In genomic region chr5:127611881-127612280, GRCm38 (mm10) we compare ENCODE assay signal across 15 mouse cellular contexts. TPM values are rescaled to one million over a fixed set of nuclear protein-coding genes. Genes with fewer than 3 reads are reported as not detected.
DNase-seq lines count a peak whose midpoint lies in the region; ATAC-seq and TF ChIP-seq lines count a peak whose summit lies in the region.
"Had no signal": no experiment of that assay in that cellular context is flagged by ENCODE, and none has a peak within 500 bp of the region (broad histone marks: within the 10 kb centered on the region; RNA-seq: fewer than 3 reads in every experiment).

No protein-coding gene starts in this region.

- WGBS in heart, adult 2 months = 57% methylated on average over 1 of the region's 1 CpGs
- WGBS in limb, embryonic 15.5 days = 89% methylated on average over 1 of the region's 1 CpGs
- 97% methylated on average over 1 of the region's 1 CpGs for WGBS in limb, embryonic 10.5 days
- WGBS in hindbrain, embryonic 14.5 days = 94% methylated on average over 1 of the region's 1 CpGs

- no peak for ATAC-seq in limb, embryonic 15.5 days (ENCODE audit: insufficient number of reproducible peaks, low FRiP score, low TSS enrichment, low read depth)
- no peak for ATAC-seq in hindbrain, embryonic 14.5 days (ENCODE audit: low FRiP score)
- ATAC-seq: CD4-positive, CD25-positive, alpha-beta regulatory T cell, adult 4 months; intestine, postnatal 0 days had no signal

- peak overlapping the region; percentile 69 for H3K27ac ChIP-seq in heart, adult 2 months
- 0 out of 2 replicates have a peak overlapping the region, but pooled peaks have one; percentile 13 for H3K27ac ChIP-seq in limb, embryonic 15.5 days
- no peak overlapping the region for H3K27ac ChIP-seq in limb, embryonic 10.5 days
- H3K27ac ChIP-seq in hindbrain, embryonic 14.5 days = no peak overlapping the region

- no peak for DNase-seq in heart, adult 2 months
- DNase-seq in heart, adult 18-20 months = no peak
- DNase-seq in limb, embryonic 10.5 days (ENCODE audit: low spot score) = no peak
- peak; percentile 11 for DNase-seq in CD4-positive helper T cell, adult 2 months (ENCODE audit: low read depth, low spot score)
- no peak for DNase-seq in hindbrain, embryonic 14.5 days (ENCODE audit: low spot score)
- no peak for DNase-seq in retina, embryonic 14.5 days (ENCODE audit: low spot score)
- DNase-seq: cerebellum, postnatal 10 days; kidney, postnatal 36 days; lung, adult 18-20 months; thymus, adult 18-20 months had no signal

- no peak for TF ChIP-seq CTCF in heart, adult 2 months (IDR thresholded peaks at IDR 0.05)

- no peak overlapping the region for H3K4me3 ChIP-seq in heart, adult 2 months
- H3K4me3 ChIP-seq in limb, embryonic 15.5 days = no peak overlapping the region
- H3K4me3 ChIP-seq in limb, embryonic 10.5 days = no peak overlapping the region
- H3K4me3 ChIP-seq in myocyte = no peak overlapping the region
- no peak overlapping the region for H3K4me3 ChIP-seq in hindbrain, embryonic 14.5 days (replicated peaks; ENCODE audit: low read length)

- peaks cover 42% of the 10 kb centered on the region for H3K4me1 ChIP-seq in heart, adult 2 months (ENCODE audit: control insufficient read depth, insufficient read depth, low read length)
- H3K4me1 ChIP-seq in limb, embryonic 15.5 days = peaks cover 21% of the 10 kb centered on the region
- H3K4me1 ChIP-seq in limb, embryonic 10.5 days = peaks cover 20% of the 10 kb centered on the region
- peaks cover 25% of the 10 kb centered on the region for H3K4me1 ChIP-seq in hindbrain, embryonic 14.5 days (replicated peaks; ENCODE audit: control insufficient read depth, insufficient read depth, low read length)

- no peak for TF ChIP-seq POLR2A in heart, adult 2 months (IDR thresholded peaks at IDR 0.05; ENCODE audit: insufficient read depth, low read depth, low read length)
- no peak for TF ChIP-seq POLR2A in myocyte (IDR thresholded peaks at IDR 0.05; ENCODE audit: insufficient read length, low read depth)

- peaks cover 14% of the 10 kb centered on the region for H3K79me2 ChIP-seq in heart, adult 2 months (replicated peaks; ENCODE audit: control insufficient read depth, insufficient read depth, low read length)
- peaks cover 95% of the 10 kb centered on the region for H3K79me2 ChIP-seq in myocyte (ENCODE audit: control insufficient read depth, insufficient read depth)

- H3K27me3 ChIP-seq in heart, adult 2 months (ENCODE audit: control insufficient read depth, insufficient read depth, low read length) = no peaks in the 10 kb centered on the region
- H3K27me3 ChIP-seq in limb, embryonic 15.5 days = no peaks in the 10 kb centered on the region
- no peaks in the 10 kb centered on the region for H3K27me3 ChIP-seq in limb, embryonic 10.5 days (ENCODE audit: low read depth, poor library complexity, severe bottlenecking)
- no peaks in the 10 kb centered on the region for H3K27me3 ChIP-seq in myocyte (ENCODE audit: control insufficient read depth, insufficient read depth, insufficient read length)
- H3K27me3 ChIP-seq in hindbrain, embryonic 14.5 days (ENCODE audit: control insufficient read depth, insufficient read depth, low read length) = no peaks in the 10 kb centered on the region

- no peaks in the 10 kb centered on the region for H3K9me3 ChIP-seq in limb, embryonic 15.5 days
- no peaks in the 10 kb centered on the region for H3K9me3 ChIP-seq in limb, embryonic 10.5 days (replicated peaks)
- H3K9me3 ChIP-seq in hindbrain, embryonic 14.5 days (ENCODE audit: control insufficient read depth, low read length) = no peaks in the 10 kb centered on the region

- H3ac ChIP-seq in myocyte (ENCODE audit: control insufficient read depth, insufficient read length) = no peak overlapping the region

- H3K9ac ChIP-seq in heart, adult 2 months (ENCODE audit: low read depth, low read length) = peak overlapping the region; percentile 43; the same call in 1 of the 2 replicates
- no peak overlapping the region for H3K9ac ChIP-seq in limb, embryonic 15.5 days
- no peak overlapping the region for H3K9ac ChIP-seq in hindbrain, embryonic 14.5 days

- no peak for TF ChIP-seq EP300 in heart, adult 2 months (IDR thresholded peaks at IDR 0.05; ENCODE audit: insufficient read depth, low read depth, low read length)

- intact Hi-C loops in heart, adult 2 months (cut with DNase I) = no loop called here

- peaks cover 28% of the 10 kb centered on the region for H3K36me3 ChIP-seq in heart, adult 2 months (ENCODE audit: control insufficient read depth, insufficient read depth, low read length)
- H3K36me3 ChIP-seq in limb, embryonic 15.5 days = peaks cover 20% of the 10 kb centered on the region
- peaks cover 24% of the 10 kb centered on the region for H3K36me3 ChIP-seq in limb, embryonic 10.5 days
- H3K36me3 ChIP-seq in myocyte (ENCODE audit: control insufficient read depth, insufficient read depth) = no peaks in the 10 kb centered on the region
- H3K36me3 ChIP-seq in hindbrain, embryonic 14.5 days (replicated peaks; ENCODE audit: control insufficient read depth, insufficient read depth) = peaks cover 20% of the 10 kb centered on the region

- H3K4me2 ChIP-seq in limb, embryonic 15.5 days = no peak overlapping the region
- peak overlapping the region; percentile 61 for H3K4me2 ChIP-seq in myocyte (ENCODE audit: low read depth)
- no peak overlapping the region for H3K4me2 ChIP-seq in hindbrain, embryonic 14.5 days (replicated peaks)

TF ChIP-seq in myocyte, 11 proteins besides CTCF, POLR2A, EP300 and RAD21:
- TF ChIP-seq REST (IDR thresholded peaks at IDR 0.05; ENCODE audit: insufficient read depth, insufficient read length) (no peak), TCF12 (IDR thresholded peaks at IDR 0.05; ENCODE audit: insufficient read depth, poor library complexity, severe bottlenecking) (no peak), MYOG (IDR thresholded peaks at IDR 0.05; ENCODE audit: control insufficient read depth in 1 of 3, insufficient read depth in 1 of 3, insufficient read length in 2 of 3, low read depth in 2 of 3) (no peak), TCF3 (IDR thresholded peaks at IDR 0.05; ENCODE audit: insufficient read length, low read depth) (no peak), E2F4 (IDR thresholded peaks at IDR 0.05; ENCODE audit: insufficient read depth) (no peak), POLR2AphosphoS2 (IDR thresholded peaks at IDR 0.05; ENCODE audit: insufficient read length, low read depth) (no peak), SRF (IDR thresholded peaks at IDR 0.05; ENCODE audit: control insufficient read depth, insufficient read length, low read depth) (no peak), CEBPB (IDR thresholded peaks at IDR 0.05; ENCODE audit: insufficient read depth, poor library complexity, severe bottlenecking) (no peak)

RNA-seq across cellular contexts. Expression of gene Glt1d1, which starts 20.2 kb away (rescaled TPM):
- not detected for total RNA-seq in heart, adult 2 months (2021)
- not detected in 2 replicates for polyA plus RNA-seq in heart, adult 2 months (2012; rRNA removed)
- total RNA-seq in heart, adult 18-20 months (2021) = not detected
- polyA plus RNA-seq in limb, embryonic 15.5 days (2015; fragmentation: Nextera tagmentation; extraction: Ambion mirVana) = 0.35 and 0.37 TPM in 2 replicates
- polyA plus RNA-seq in limb, embryonic 10.5 days (2016; fragmentation: Nextera tagmentation; extraction: Ambion mirVana) = 0.94 and 0.99 TPM in 2 replicates
- not detected for polyA plus RNA-seq in myocyte (2012; fragmentation: generic; extraction: Trizol)
- 1.3 and 1.7 TPM in 2 replicates for polyA plus RNA-seq in hindbrain, embryonic 14.5 days (2014; fragmentation: Nextera tagmentation; extraction: Ambion mirVana)
- total RNA-seq: heart, postnatal 25 days had no signal
- polyA plus RNA-seq: CD4-positive, CD25-positive, alpha-beta regulatory T cell, adult 4 months had no signal

RNA-seq across cellular contexts. Expression of gene Slc15a4, which starts 20.8 kb away (rescaled TPM):
- 10 to 100 TPM; 13.1 to 13.6 TPM for total RNA-seq in heart, adult 2 months (2021)
- 10.6 and 15.0 TPM in 2 replicates for polyA plus RNA-seq in heart, adult 2 months (2012; rRNA removed)
- total RNA-seq in heart, adult 18-20 months (2021) = 10 to 100 TPM; 16.5 to 17.4 TPM
- 20.5 and 23.5 TPM in 2 replicates for polyA plus RNA-seq in limb, embryonic 15.5 days (2015; fragmentation: Nextera tagmentation; extraction: Ambion mirVana)
- polyA plus RNA-seq in limb, embryonic 10.5 days (2016; fragmentation: Nextera tagmentation; extraction: Ambion mirVana) = 25.1 and 25.6 TPM in 2 replicates
- polyA plus RNA-seq in myocyte (2012; fragmentation: generic; extraction: Trizol) = 69.6 TPM
- 22.2 and 34.7 TPM in 2 replicates for polyA plus RNA-seq in hindbrain, embryonic 14.5 days (2014; fragmentation: Nextera tagmentation; extraction: Ambion mirVana)

Comparison
In these comparisons a context has a peak if more than half of its experiments do, and no peak if none do; other contexts are left out.
1. H3K27ac ChIP-seq: peak in heart, adult 2 months (single experiment) and limb, embryonic 15.5 days (single experiment); none in limb, embryonic 10.5 days (single experiment) and hindbrain, embryonic 14.5 days (single experiment).